Mouse (Mus musculus) stomach, embryonic 15.5 days (tissue): ENCODE data around the gene Gfod1. TPM values are rescaled to one million over a fixed set of nuclear protein-coding genes. Genes with fewer than 3 reads are reported as not detected.

Experiments
- ATAC-seq: fragments of 200-750 bp; cut with Nextera tagmentation; 2 replicates; pipeline ENCODE4 v1.8.0; 2017; ENCODE audit warnings: low read depth, moderate number of reproducible peaks, moderate TSS enrichment; ENCODE audit not compliant: insufficient read depth, low FRiP score
- H3K27ac ChIP-seq: fragments of 300-500 bp; sonication (generic); 2 replicates; pipeline ENCODE4 v1.5.1; 2015; ENCODE audit warnings: mild to moderate bottlenecking, inconsistent platforms
- H3K27me3 ChIP-seq: fragments of 300-500 bp; sonication (generic); replicated peaks from 2 replicates; pipeline ENCODE4 v1.6.1; 2015; ENCODE audit warnings: inconsistent platforms
- H3K36me3 ChIP-seq: fragments of 300-500 bp; sonication (generic); 2 replicates; pipeline ENCODE4 v1.6.1; 2015; ENCODE audit warnings: inconsistent platforms
- H3K4me1 ChIP-seq: fragments of 300-500 bp; sonication (generic); 2 replicates; pipeline ENCODE4 v1.6.1; 2015; ENCODE audit warnings: inconsistent platforms
- H3K4me2 ChIP-seq: fragments of 300-500 bp; sonication (generic); 2 replicates; pipeline ENCODE4 v1.6.1; 2015; ENCODE audit warnings: mild to moderate bottlenecking, inconsistent platforms
- H3K4me3 ChIP-seq: fragments of 300-500 bp; sonication (generic); replicated peaks from 2 replicates; pipeline ENCODE4 v1.5.1; 2015; ENCODE audit warnings: inconsistent platforms
- H3K9ac ChIP-seq: fragments of 300-500 bp; sonication (generic); 2 replicates; pipeline ENCODE4 v1.6.1; 2015; ENCODE audit warnings: inconsistent platforms
- H3K9me3 ChIP-seq: fragments of 300-500 bp; sonication (generic); 2 replicates; pipeline ENCODE4 v1.6.1; 2016; ENCODE audit warnings: inconsistent platforms
- WGBS: fragments of 180-500 bp; shearing (Covaris S2); methylation state at CpG from one replicate; pipeline ENCODE4 v1.1.7; 2015; 5-methylcytosine and 5-hydroxymethylcytosine counted together
- polyA plus RNA-seq: library from polyadenylated mRNA; unstranded; fragments of >200 nt; fragmentation: Nextera tagmentation; extraction: Ambion mirVana; gene quantifications from 2 replicates; pipeline ENCODE4 v1.2.1, GENCODE M21; 2015

Gene Gfod1
- polyA plus RNA-seq, 1 experiment from 2014 or later = 0.73 TPM

GRCm38 (mm10) chr13:43296140-43296805, 7.7 kb downstream of the Gfod1 start:
- WGBS = 71% methylated on average over 7 of the region's 7 CpGs
- Histone ChIP-seq H3K27me3 (0 out of 2 replicates have a peak, but pooled peaks cover 3% of the 10 kb centered on the region), H3K9ac (no peak overlapping the region), H3K9me3 (no peaks in the 10 kb centered on the region), H3K27ac (no peak overlapping the region; the same call in 1 of the 2 replicates), H3K4me2 (no peak overlapping the region), H3K4me3 (no peak overlapping the region), H3K4me1 (peaks cover 4% of the 10 kb centered on the region; the same call in 1 of the 2 replicates), H3K36me3 (no peaks in the 10 kb centered on the region)
- ATAC-seq = no peak

DNA sequence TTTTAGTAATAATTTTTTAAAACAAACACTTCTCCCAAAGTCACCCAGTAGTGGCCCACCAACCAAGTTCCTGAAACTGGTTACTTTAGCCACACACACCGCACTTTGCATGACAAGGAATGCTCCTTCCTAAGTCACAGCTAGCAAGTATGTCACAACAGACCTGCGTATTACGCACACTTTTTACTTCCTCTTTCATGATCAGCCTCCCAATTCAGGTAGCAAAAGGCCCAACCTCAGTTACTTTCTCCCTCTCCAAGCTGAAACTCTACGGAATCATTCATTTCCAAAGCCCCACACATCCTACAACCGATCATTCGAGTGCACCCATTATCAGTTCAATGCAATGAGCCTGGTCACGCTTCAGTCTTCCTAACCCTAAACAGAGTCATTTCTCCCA, 8.3 kb downstream of the Gfod1 start:
- WGBS = 90% methylated on average over 7 of the region's 7 CpGs
- H3K36me3 ChIP-seq = no peaks in the 10 kb centered on the region

DNA sequence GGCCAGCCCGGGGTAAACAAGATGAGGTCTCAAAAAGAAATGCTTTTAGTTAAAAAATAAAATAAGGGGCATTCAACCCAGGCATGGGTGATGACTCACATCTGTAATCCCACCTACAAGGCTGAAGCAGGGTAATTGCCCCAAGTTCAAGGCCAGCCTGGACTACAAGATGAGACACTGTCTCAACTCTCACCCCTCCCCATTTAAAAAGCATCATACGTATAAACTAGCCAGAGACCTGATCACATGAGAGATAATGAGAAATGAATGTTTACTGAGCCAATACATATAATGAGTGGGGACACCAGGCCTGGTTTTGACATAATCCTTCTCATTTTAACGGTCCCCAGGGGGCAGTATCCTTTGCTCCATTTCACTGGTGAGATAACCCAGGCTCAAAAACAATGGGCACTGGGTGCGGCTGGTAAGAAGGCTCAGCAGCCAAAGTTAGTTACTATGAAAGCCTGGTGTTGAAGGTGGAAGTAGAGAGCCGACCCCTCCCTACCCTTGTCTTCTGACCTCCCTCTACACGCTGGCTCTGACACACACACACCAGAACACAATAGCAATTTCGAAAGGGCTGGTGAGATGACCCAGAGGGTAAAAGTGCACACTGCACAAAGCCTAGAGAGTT, 8.9 kb downstream of the Gfod1 start:
- WGBS = 61% methylated on average over 7 of the region's 7 CpGs
- Histone ChIP-seq H3K9me3 (no peaks in the 10 kb centered on the region), H3K9ac (no peak overlapping the region), H3K4me2 (no peak overlapping the region), H3K27me3 (no peaks in the 10 kb centered on the region), H3K4me1 (no peaks in the 10 kb centered on the region), H3K36me3 (no peaks in the 10 kb centered on the region), H3K4me3 (no peak overlapping the region), H3K27ac (no peak overlapping the region)
- no peak for ATAC-seq

More for the DNA sequence above, 8.3 kb downstream of the Gfod1 start:
- no peak overlapping the region for H3K4me2 ChIP-seq
- H3K4me3 ChIP-seq = no peak overlapping the region
- H3K9me3 ChIP-seq = no peaks in the 10 kb centered on the region
- no peaks in the 10 kb centered on the region for H3K4me1 ChIP-seq
- no peak overlapping the region for H3K27ac ChIP-seq
- no peak for ATAC-seq
- no peaks in the 10 kb centered on the region for H3K27me3 ChIP-seq
- no peak overlapping the region for H3K9ac ChIP-seq

- no peaks in the 10 kb centered on the region for H3K27me3 ChIP-seq
- H3K4me3 ChIP-seq = no peak overlapping the region
- no peaks in the 10 kb centered on the region for H3K4me1 ChIP-seq
- H3K27ac ChIP-seq = no peak overlapping the region
- peak; percentile 58; the same call in 1 of the 2 replicates for ATAC-seq
- WGBS = 66% methylated on average over 4 of the region's 4 CpGs
- H3K9ac ChIP-seq = no peak overlapping the region
- no peaks in the 10 kb centered on the region for H3K36me3 ChIP-seq
- H3K4me2 ChIP-seq = no peak overlapping the region
- H3K9me3 ChIP-seq = no peaks in the 10 kb centered on the region
These were observed 11.1 kb downstream of the Gfod1 start for GRCm38 (mm10) chr13:43292892-43293291.

DNA sequence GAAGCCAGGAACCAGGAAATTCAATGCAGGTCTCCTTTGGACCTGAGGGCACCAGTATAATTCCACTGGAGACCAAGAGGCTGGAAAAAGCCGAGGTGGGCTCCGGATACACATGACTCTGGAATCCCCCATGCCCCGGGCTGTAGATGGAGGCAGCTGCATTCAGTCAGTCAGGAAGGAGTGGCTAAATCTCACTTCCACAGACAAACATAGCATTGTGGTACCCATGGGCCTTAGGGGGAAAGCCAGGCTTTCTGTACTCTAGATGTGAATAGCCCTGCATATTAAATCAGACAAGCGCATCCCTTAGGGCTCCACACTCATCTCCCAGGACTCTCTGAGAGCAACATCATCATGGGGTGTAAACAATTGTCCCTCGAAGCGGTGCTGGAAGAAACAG, 14.9 kb downstream of the Gfod1 start:
- no peak overlapping the region for H3K4me2 ChIP-seq
- no peak overlapping the region for H3K4me3 ChIP-seq
- WGBS = 67% methylated on average over 6 of the region's 6 CpGs
- H3K9me3 ChIP-seq = no peaks in the 10 kb centered on the region
- ATAC-seq = no peak
- H3K9ac ChIP-seq = no peak overlapping the region
- H3K27ac ChIP-seq = no peak overlapping the region
- no peaks in the 10 kb centered on the region for H3K27me3 ChIP-seq
- no peaks in the 10 kb centered on the region for H3K36me3 ChIP-seq
- H3K4me1 ChIP-seq = no peaks in the 10 kb centered on the region

DNA sequence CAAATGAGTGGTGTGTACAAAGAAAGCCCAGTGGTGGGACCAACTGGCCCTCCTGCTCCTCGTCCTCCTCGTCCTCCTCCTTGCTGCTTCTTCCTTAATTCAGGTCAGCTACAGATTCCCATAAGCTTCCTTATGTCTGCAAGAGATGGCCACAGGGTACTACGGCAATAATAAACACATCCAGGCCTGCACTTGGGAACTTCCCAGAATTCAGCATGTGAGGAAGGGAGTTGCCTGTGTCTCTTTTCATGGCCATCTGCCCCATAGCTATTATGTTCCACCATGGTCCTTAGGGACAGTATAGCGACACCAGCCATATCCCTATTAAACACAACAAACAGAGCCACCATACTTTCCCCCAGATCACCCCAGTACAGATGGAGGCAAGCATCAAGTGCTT, 15.5 kb downstream of the Gfod1 start:
- H3K4me2 ChIP-seq = no peak overlapping the region
- H3K27me3 ChIP-seq = no peaks in the 10 kb centered on the region
- 64% methylated on average over 4 of the region's 4 CpGs for WGBS
- H3K27ac ChIP-seq = no peak overlapping the region
- no peak overlapping the region for H3K9ac ChIP-seq
- no peak for ATAC-seq
- H3K4me1 ChIP-seq = no peaks in the 10 kb centered on the region
- no peak overlapping the region for H3K4me3 ChIP-seq
- H3K36me3 ChIP-seq = no peaks in the 10 kb centered on the region
- H3K9me3 ChIP-seq = no peaks in the 10 kb centered on the region

DNA sequence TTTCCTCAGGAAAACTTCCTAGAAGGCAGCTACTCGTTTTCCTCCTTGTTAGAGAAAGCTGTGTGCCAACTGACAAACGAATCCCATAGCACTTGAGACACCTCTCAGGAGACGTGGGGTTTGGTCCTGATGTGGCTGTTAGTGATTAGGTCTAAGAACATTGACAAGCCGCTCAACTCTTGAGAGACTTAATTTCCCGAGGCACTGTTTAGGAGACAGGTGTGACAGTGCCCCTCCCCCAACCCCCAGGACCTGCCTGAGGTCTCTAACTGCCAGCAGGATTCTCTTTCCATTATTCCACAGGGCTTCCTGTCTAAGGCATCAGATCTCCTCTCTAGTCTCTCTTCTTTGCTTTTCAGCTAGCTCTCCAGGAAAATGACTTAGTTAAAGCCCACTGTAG, 15.9 kb downstream of the Gfod1 start:
- 38% methylated on average over 5 of the region's 5 CpGs for WGBS
- no peaks in the 10 kb centered on the region for H3K36me3 ChIP-seq
- H3K4me3 ChIP-seq = no peak overlapping the region
- no peaks in the 10 kb centered on the region for H3K27me3 ChIP-seq
- no peak overlapping the region for H3K27ac ChIP-seq
- H3K4me1 ChIP-seq = no peaks in the 10 kb centered on the region
- no peaks in the 10 kb centered on the region for H3K9me3 ChIP-seq
- no peak overlapping the region for H3K4me2 ChIP-seq
- no peak for ATAC-seq
- H3K9ac ChIP-seq = no peak overlapping the region

DNA sequence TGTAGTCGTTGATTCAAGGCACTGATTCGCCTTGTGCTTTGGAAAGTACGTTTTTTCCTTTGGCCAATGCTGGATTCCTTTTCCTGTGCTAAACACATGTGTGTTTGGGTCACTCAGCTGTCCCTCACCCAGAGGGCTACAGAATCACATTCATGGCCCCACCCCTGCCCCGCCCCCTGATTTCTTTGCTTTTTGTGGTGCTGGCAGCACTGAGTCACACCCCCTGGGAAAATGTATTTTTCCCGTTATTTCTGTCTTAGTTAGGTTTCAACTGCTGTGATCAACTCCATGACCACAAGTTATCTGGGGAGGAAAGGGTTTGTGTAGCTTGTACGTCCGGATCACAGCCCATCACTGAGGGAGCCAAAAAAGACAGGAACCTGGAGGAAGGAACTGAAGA, 17.1 kb downstream of the Gfod1 start:
- H3K4me2 ChIP-seq = no peak overlapping the region
- no peaks in the 10 kb centered on the region for H3K27me3 ChIP-seq
- no peak overlapping the region for H3K4me3 ChIP-seq
- no peak overlapping the region for H3K9ac ChIP-seq
- H3K27ac ChIP-seq = no peak overlapping the region
- 67% methylated on average over 7 of the region's 7 CpGs for WGBS
- H3K36me3 ChIP-seq = no peaks in the 10 kb centered on the region
- ATAC-seq = no peak
- H3K4me1 ChIP-seq = no peaks in the 10 kb centered on the region
- H3K9me3 ChIP-seq = no peaks in the 10 kb centered on the region

DNA sequence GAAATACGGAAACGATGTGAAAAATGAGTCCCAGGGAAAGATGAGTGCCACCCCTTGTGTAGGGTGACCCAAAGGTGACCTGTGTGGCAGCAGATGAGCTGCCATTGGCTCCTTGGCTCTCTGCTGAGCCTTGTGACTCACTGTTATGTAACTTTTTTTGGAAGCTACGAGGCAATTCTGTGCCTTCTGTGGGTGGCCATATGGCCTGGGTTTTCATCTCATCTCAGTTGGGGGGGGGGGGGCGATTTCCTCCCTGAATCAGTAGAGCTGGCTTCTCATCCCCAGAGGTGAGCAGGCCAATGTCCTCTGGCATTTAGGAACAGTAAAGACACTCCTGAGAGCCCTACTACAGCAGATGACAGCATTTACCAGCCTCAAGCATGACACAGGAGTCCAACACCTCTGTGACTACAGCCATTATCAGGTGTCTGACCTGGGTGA, 19.2 kb downstream of the Gfod1 start:
- H3K4me1 ChIP-seq = no peaks in the 10 kb centered on the region
- H3K27ac ChIP-seq = no peak overlapping the region
- H3K9me3 ChIP-seq = no peaks in the 10 kb centered on the region
- no peak overlapping the region for H3K9ac ChIP-seq
- no peaks in the 10 kb centered on the region for H3K27me3 ChIP-seq
- H3K4me2 ChIP-seq = no peak overlapping the region
- no peak overlapping the region for H3K4me3 ChIP-seq
- H3K36me3 ChIP-seq = no peaks in the 10 kb centered on the region
- 68% methylated on average over 4 of the region's 4 CpGs for WGBS
- ATAC-seq = no peak

GRCm38 (mm10) chr13:43273906-43274305, 30.1 kb downstream of the Gfod1 start:
- Histone ChIP-seq H3K27ac (no peak overlapping the region), H3K36me3 (no peaks in the 10 kb centered on the region), H3K27me3 (no peaks in the 10 kb centered on the region), H3K4me2 (no peak overlapping the region), H3K4me3 (no peak overlapping the region), H3K9me3 (no peaks in the 10 kb centered on the region), H3K9ac (no peak overlapping the region), H3K4me1 (no peaks in the 10 kb centered on the region)
- WGBS = 93% methylated on average over 14 of the region's 14 CpGs
- no peak for ATAC-seq

DNA sequence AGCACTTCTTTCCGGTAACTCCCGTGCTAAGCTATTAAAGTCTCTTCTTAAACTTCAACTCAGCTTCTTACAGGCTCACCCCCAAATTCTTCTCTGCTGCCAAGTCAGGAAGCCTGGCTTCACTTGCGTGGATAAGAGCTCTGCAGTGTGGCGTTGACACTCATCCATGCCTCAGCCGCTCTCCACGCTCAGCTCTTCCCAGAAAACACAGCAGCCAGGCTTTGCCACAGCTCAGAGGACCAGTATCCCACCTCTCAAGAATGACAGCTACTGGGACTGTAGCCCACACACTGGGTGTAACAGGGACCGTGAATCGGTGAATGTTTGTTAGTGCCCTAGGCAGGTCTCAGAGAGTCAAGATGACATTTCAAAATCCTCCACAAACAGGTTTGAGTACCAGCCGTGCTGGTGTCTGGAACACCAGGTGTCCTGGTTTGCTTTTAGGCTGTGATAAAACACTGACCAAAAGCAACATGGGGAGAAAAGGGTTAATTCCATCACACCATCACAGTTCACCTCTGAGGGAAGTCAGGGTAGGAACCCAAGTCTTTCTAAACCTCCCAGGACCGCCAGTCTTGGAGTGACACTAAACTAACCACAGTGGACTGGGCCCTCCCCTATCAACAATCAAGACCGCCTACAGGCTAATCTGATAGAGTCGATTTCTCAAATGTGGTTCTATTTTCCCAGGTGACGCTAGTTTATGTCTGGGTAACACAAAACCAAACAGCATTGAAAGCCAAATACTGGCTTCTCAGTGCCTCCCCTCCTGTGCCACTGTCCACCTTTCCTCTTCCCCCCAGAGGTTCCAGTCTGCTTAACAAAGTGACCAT, 31.5 kb downstream of the Gfod1 start:
- Histone ChIP-seq H3K4me1 (no peaks in the 10 kb centered on the region), H3K27me3 (no peaks in the 10 kb centered on the region), H3K4me2 (no peak overlapping the region), H3K36me3 (no peaks in the 10 kb centered on the region), H3K9me3 (no peaks in the 10 kb centered on the region), H3K9ac (no peak overlapping the region), H3K27ac (no peak overlapping the region), H3K4me3 (no peak overlapping the region)
- ATAC-seq = no peak
- 69% methylated on average over 13 of the region's 13 CpGs for WGBS

- Histone ChIP-seq H3K4me1 (no peaks in the 10 kb centered on the region), H3K4me3 (no peak overlapping the region)
- 80% methylated on average over 9 of the region's 9 CpGs for WGBS
These were observed 32.5 kb downstream of the Gfod1 start for GRCm38 (mm10) chr13:43271481-43271880.

More at GRCm38 (mm10) chr13:43271481-43271880, 32.5 kb downstream of the Gfod1 start:
- Histone ChIP-seq H3K27ac (no peak overlapping the region), H3K36me3 (no peaks in the 10 kb centered on the region), H3K9ac (no peak overlapping the region), H3K9me3 (no peaks in the 10 kb centered on the region), H3K4me2 (no peak overlapping the region), H3K27me3 (no peaks in the 10 kb centered on the region)
- no peak for ATAC-seq
